Mouse (Mus musculus): ENCODE measurements around the gene Olfr558. TPM values are rescaled to one million over a fixed set of nuclear protein-coding genes. Genes with fewer than 3 reads are reported as not detected.

The Olfr558 gene
- total RNA-seq (2021), result 1 to 10 TPM; 2.3 TPM
- long read RNA-seq, experiment 1, partial matches to known transcripts, result 1 of 1 reads
- long read RNA-seq, experiment 1, other reads (novel, unspliced or antisense), result 0 of 1 reads
- long read RNA-seq, experiment 2, result 0 reads

GRCm38 (mm10) chr7:102701915-102702314 lies at the start of gene Olfr558:
Gene Olfr558 (plus strand): TSS chr7:102702215.
- no peak for DNase-seq

- DNase-seq, result no peak
Observed at GRCm38 (mm10) chr7:102658523-102658922, 43.5 kb upstream of the Olfr558 start, which contains the start of gene Olfr555. Gene Olfr555 (plus strand): TSS chr7:102658823.

GRCm38 (mm10) chr7:102664599-102664998 lies 37.4 kb upstream of the Olfr558 start, which contains the start of gene Olfr556:
Gene Olfr556 (plus strand): TSS chr7:102664899.
- DNase-seq, result no peak

- no peak for DNase-seq
Observed at GRCm38 (mm10) chr7:102665378-102665777, 36.6 kb upstream of the Olfr558 start.

GRCm38 (mm10) chr7:102676225-102676624 lies 25.8 kb upstream of the Olfr558 start:
- no peak for DNase-seq

- peak in 1 of 2 experiments; percentile 15 for DNase-seq
Observed at GRCm38 (mm10) chr7:102681916-102682315, 20.1 kb upstream of the Olfr558 start.

GRCm38 (mm10) chr7:102686944-102687501 lies 15.0 kb upstream of the Olfr558 start, which contains the start of gene Trim68:
Gene Trim68 (minus strand): TSS chr7:102687327.
- peak; percentile 90 to 95 for DNase-seq

GRCm38 (mm10) chr7:102695358-102696125 lies 6.5 kb upstream of the Olfr558 start, which contains the start of gene Olfr557:
Gene Olfr557 (plus strand): TSS chr7:102695910.
- peak; percentile 52 to 53 for DNase-seq

GRCm38 (mm10) chr7:102698461-102698860 lies 3.6 kb upstream of the Olfr558 start:
- no peak for DNase-seq

GRCm38 (mm10) chr7:102718970-102719369 lies 17.0 kb downstream of the Olfr558 start, which contains the start of gene Olfr33:
Gene Olfr33 (minus strand): TSS chr7:102719070.
- DNase-seq, result no peak

- DNase-seq, result no peak
Observed at GRCm38 (mm10) chr7:102727391-102727790, 25.4 kb downstream of the Olfr558 start, which contains the start of gene Olfr559. Gene Olfr559 (minus strand): TSS chr7:102727491.

- no peak for DNase-seq
Observed at GRCm38 (mm10) chr7:102733793-102734192, 31.8 kb downstream of the Olfr558 start.

GRCm38 (mm10) chr7:102737705-102738104 lies 35.7 kb downstream of the Olfr558 start:
- peak in 1 of 2 experiments; percentile 4 for DNase-seq

- DNase-seq, result peak in 1 of 2 experiments; percentile 30
Observed at GRCm38 (mm10) chr7:102752086-102752485, 50.1 kb downstream of the Olfr558 start.

GRCm38 (mm10) chr7:102759266-102759665 lies 57.3 kb downstream of the Olfr558 start, which contains the start of the genes Olfr560 and Olfr78:
Gene Olfr560 (minus strand): TSS chr7:102759366.
Gene Olfr78 (minus strand): TSS chr7:102759471.
- DNase-seq, result no peak

Other genes with a start within 250 kb of the Olfr558 start
- not detected for gene Olfr543, start 220.5 kb upstream of the Olfr558 start, total RNA-seq (2021)
- not detected for gene Olfr544, start 213.9 kb upstream of the Olfr558 start, total RNA-seq (2021)
- gene Olfr545, start 202.6 kb upstream of the Olfr558 start, total RNA-seq (2021), result not detected
- not detected for gene Olfr547, start 167.5 kb upstream of the Olfr558 start, total RNA-seq (2021)
- gene Olfr548-ps1, start 161.3 kb upstream of the Olfr558 start, total RNA-seq (2021), result not detected
- gene Olfr549, start 152.3 kb upstream of the Olfr558 start, total RNA-seq (2021), result not detected
- 1 to 10 TPM; 5.3 TPM for gene Trim21, start 136.7 kb upstream of the Olfr558 start, total RNA-seq (2021)
- gene Olfr550, start 130.8 kb upstream of the Olfr558 start, total RNA-seq (2021), result under 1 TPM; 0.05 to 0.18 TPM
- gene Olfr551, start 110.3 kb upstream of the Olfr558 start, total RNA-seq (2021), result not detected
- under 1 TPM; 0.10 to 0.23 TPM for gene Olfr552, start 104.4 kb upstream of the Olfr558 start, total RNA-seq (2021)
- gene Olfr553, start 84.0 kb upstream of the Olfr558 start, total RNA-seq (2021), result not detected
- not detected for gene Olfr554, start 63.8 kb upstream of the Olfr558 start, total RNA-seq (2021)
- not detected for gene Olfr555, start 43.4 kb upstream of the Olfr558 start, total RNA-seq (2021)
- gene Olfr556, start 37.3 kb upstream of the Olfr558 start, total RNA-seq (2021), result not detected
- gene Trim68, start 14.9 kb upstream of the Olfr558 start, total RNA-seq (2021), result 1 to 10 TPM; 6.7 to 8.5 TPM
- gene Olfr557, start 6.3 kb upstream of the Olfr558 start, total RNA-seq (2021), result not detected
- gene Olfr33, start 16.9 kb downstream of the Olfr558 start, total RNA-seq (2021), result not detected
- not detected for gene Olfr559, start 25.3 kb downstream of the Olfr558 start, total RNA-seq (2021)
- gene Olfr560, start 57.2 kb downstream of the Olfr558 start, total RNA-seq (2021), result not detected
- gene Olfr78, start 57.3 kb downstream of the Olfr558 start, total RNA-seq (2021), result under 1 TPM; 0.49 to 0.60 TPM
- not detected for gene Olfr561, start 69.0 kb downstream of the Olfr558 start, total RNA-seq (2021)
- not detected for gene Olfr564, start 101.3 kb downstream of the Olfr558 start, total RNA-seq (2021)
- gene Olfr566, start 156.6 kb downstream of the Olfr558 start, total RNA-seq (2021), result not detected
- gene Olfr568, start 174.9 kb downstream of the Olfr558 start, total RNA-seq (2021), result not detected
- not detected for gene Olfr569, start 188.7 kb downstream of the Olfr558 start, total RNA-seq (2021)
- gene Olfr570, start 192.4 kb downstream of the Olfr558 start, total RNA-seq (2021), result not detected
- gene Olfr571, start 215.3 kb downstream of the Olfr558 start, total RNA-seq (2021), result not detected
- gene Olfr572, start 222.2 kb downstream of the Olfr558 start, total RNA-seq (2021), result not detected
- not detected for gene Olfr573-ps1, start 240.4 kb downstream of the Olfr558 start, total RNA-seq (2021)
- not detected for gene Olfr574, start 246.3 kb downstream of the Olfr558 start, total RNA-seq (2021)